Mouse (Mus musculus): ENCODE data around the gene Trpm3. TPM values are rescaled to one million over a fixed set of nuclear protein-coding genes. Genes with fewer than 3 reads are reported as not detected.

Gene Trpm3
- polyA plus RNA-seq (2017; shearing (Covaris generic)): 1 to 10 TPM in 1 of 2 experiments, under 1 TPM in 1; 0.04 to 1.4 TPM

DNA sequence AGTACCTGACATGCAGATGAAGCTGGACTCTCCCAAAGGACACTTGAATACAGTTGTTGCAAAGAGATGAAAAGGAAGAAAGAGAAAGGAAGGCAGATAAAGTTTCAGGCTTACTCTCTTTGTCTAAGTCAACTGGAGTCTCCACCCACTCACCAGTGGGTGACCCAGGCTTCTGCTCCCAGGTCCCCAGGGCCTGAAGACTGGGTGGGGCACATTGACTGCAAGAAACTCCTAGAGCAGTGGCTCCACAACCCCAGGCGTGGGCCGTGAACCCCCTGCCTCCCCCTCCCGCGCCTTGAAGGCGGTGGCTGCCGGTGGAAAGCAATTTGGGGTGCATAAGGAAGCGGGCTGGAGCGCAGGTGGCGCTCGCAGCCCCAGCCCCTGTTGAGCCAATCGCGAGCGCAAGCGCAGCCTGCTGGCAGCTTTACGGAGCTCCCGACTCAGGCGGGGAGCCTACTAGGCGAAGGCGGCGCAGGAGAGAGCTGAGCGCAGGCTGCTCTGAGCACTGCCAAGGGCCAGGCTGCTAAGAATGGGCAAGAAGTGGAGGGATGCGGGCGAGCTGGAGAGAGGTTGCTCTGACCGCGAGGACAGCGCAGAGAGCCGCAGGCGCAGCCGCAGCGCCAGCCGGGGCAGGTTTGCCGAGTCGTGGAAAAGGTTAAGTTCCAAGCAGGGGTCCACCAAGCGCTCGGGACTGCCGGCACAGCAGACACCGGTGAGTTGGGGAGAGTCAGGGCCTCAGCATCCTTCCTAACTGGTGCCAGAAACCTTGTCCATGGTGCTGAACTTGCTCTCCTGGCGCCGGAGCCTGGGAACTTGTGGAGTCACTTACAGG, at the start of gene Trpm3:
Gene Trpm3, plus strand, starts transcription at position 457 of the 832 bp plus-strand sequence.

